Mouse (Mus musculus): ENCODE data around the gene Lrrn4cl. TPM values are rescaled to one million over a fixed set of nuclear protein-coding genes. Genes with fewer than 3 reads are reported as not detected.
"Not testable (repeated sequence)": the region's sequence is repeated elsewhere in the genome, so short reads cannot be mapped to it uniquely, and the experiment has no call there.

Lrrn4cl gene
- polyA plus RNA-seq, 1 experiment = 0.25 TPM

- H3K4me3 ChIP-seq = no peak within 1 kb of the TSS
- TF ChIP-seq TCF3 (IDR thresholded peaks at IDR 0.05; ENCODE audit: insufficient read length, low read depth) (no peak), CEBPB (IDR thresholded peaks at IDR 0.05; ENCODE audit: insufficient read depth, poor library complexity, severe bottlenecking) (no peak), TCF12 (IDR thresholded peaks at IDR 0.05; ENCODE audit: insufficient read depth, poor library complexity, severe bottlenecking) (no peak), POLR2A (IDR thresholded peaks at IDR 0.05; ENCODE audit: insufficient read length, low read depth) (no peak), POLR2AphosphoS2 (IDR thresholded peaks at IDR 0.05; ENCODE audit: insufficient read length, low read depth) (no peak), REST (IDR thresholded peaks at IDR 0.05; ENCODE audit: insufficient read depth, insufficient read length) (no peak), USF1 (IDR thresholded peaks at IDR 0.05; ENCODE audit: low read depth) (no peak), E2F4 (IDR thresholded peaks at IDR 0.05; ENCODE audit: insufficient read depth) (no peak), MYOD1 (IDR thresholded peaks at IDR 0.05; ENCODE audit: control insufficient read depth in 1 of 3, insufficient read length in 2 of 3, low read depth in 2 of 3) (no peak), MAX (IDR thresholded peaks at IDR 0.05; ENCODE audit: low read depth) (no peak), SRF (IDR thresholded peaks at IDR 0.05; ENCODE audit: control insufficient read depth, insufficient read length, low read depth) (no peak), MYOG (IDR thresholded peaks at IDR 0.05; ENCODE audit: control insufficient read depth in 1 of 3, insufficient read depth in 1 of 3, insufficient read length in 2 of 3, low read depth in 2 of 3) (no peak)
- H3ac ChIP-seq (ENCODE audit: control insufficient read depth, insufficient read length) = no peak within 1 kb of the TSS
- no peak within 1 kb of the TSS for H3K4me2 ChIP-seq (ENCODE audit: low read depth)
- peaks cover 7% of the 10 kb centered on the region for H3K79me2 ChIP-seq (ENCODE audit: control insufficient read depth, insufficient read depth)
- H3K36me3 ChIP-seq (ENCODE audit: control insufficient read depth, insufficient read depth) = peaks cover 82% of the 10 kb centered on the region
- H3K27me3 ChIP-seq (ENCODE audit: control insufficient read depth, insufficient read depth, insufficient read length) = no peaks in the 10 kb centered on the region
These were observed 20.9 kb upstream of the Lrrn4cl start, which contains the start of gene AC129217.1 for GRCm38 (mm10) chr19:8829660-8830059. AC129217.1 (plus strand) TSS chr19:8829773.

GRCm38 (mm10) chr19:8830664-8831063, 19.9 kb upstream of the Lrrn4cl start:
- Histone ChIP-seq H3K36me3 (ENCODE audit: control insufficient read depth, insufficient read depth) (peaks cover 82% of the 10 kb centered on the region), H3K4me2 (ENCODE audit: low read depth) (no peak overlapping the region), H3K4me3 (no peak overlapping the region), H3K27me3 (ENCODE audit: control insufficient read depth, insufficient read depth, insufficient read length) (no peaks in the 10 kb centered on the region), H3ac (ENCODE audit: control insufficient read depth, insufficient read length) (no peak overlapping the region), H3K79me2 (ENCODE audit: control insufficient read depth, insufficient read depth) (peaks cover 3% of the 10 kb centered on the region)
- TF ChIP-seq TCF3 (IDR thresholded peaks at IDR 0.05; ENCODE audit: insufficient read length, low read depth) = no peak
- no peak for TF ChIP-seq POLR2A (IDR thresholded peaks at IDR 0.05; ENCODE audit: insufficient read length, low read depth)
- TF ChIP-seq MYOD1 (IDR thresholded peaks at IDR 0.05; ENCODE audit: control insufficient read depth in 1 of 3, insufficient read length in 2 of 3, low read depth in 2 of 3) = no peak
- TF ChIP-seq MYOG (IDR thresholded peaks at IDR 0.05; ENCODE audit: control insufficient read depth in 1 of 3, insufficient read depth in 1 of 3, insufficient read length in 2 of 3, low read depth in 2 of 3) = no peak
- TF ChIP-seq MAX (IDR thresholded peaks at IDR 0.05; ENCODE audit: low read depth) = no peak

GRCm38 (mm10) chr19:8831262-8831661, 19.3 kb upstream of the Lrrn4cl start:
- Histone ChIP-seq H3K27me3 (ENCODE audit: control insufficient read depth, insufficient read depth, insufficient read length) (no peaks in the 10 kb centered on the region), H3ac (ENCODE audit: control insufficient read depth, insufficient read length) (no peak overlapping the region), H3K4me3 (no peak overlapping the region), H3K36me3 (ENCODE audit: control insufficient read depth, insufficient read depth) (peaks cover 82% of the 10 kb centered on the region), H3K4me2 (ENCODE audit: low read depth) (no peak overlapping the region), H3K79me2 (ENCODE audit: control insufficient read depth, insufficient read depth) (no peaks in the 10 kb centered on the region)
- TF ChIP-seq TCF12 (IDR thresholded peaks at IDR 0.05; ENCODE audit: insufficient read depth, poor library complexity, severe bottlenecking) (no peak), E2F4 (IDR thresholded peaks at IDR 0.05; ENCODE audit: insufficient read depth) (no peak), MYOD1 (IDR thresholded peaks at IDR 0.05; ENCODE audit: control insufficient read depth in 1 of 3, insufficient read length in 2 of 3, low read depth in 2 of 3) (no peak), POLR2AphosphoS2 (IDR thresholded peaks at IDR 0.05; ENCODE audit: insufficient read length, low read depth) (no peak), TCF3 (IDR thresholded peaks at IDR 0.05; ENCODE audit: insufficient read length, low read depth) (no peak), CEBPB (IDR thresholded peaks at IDR 0.05; ENCODE audit: insufficient read depth, poor library complexity, severe bottlenecking) (no peak), SRF (IDR thresholded peaks at IDR 0.05; ENCODE audit: control insufficient read depth, insufficient read length, low read depth) (no peak), MAX (IDR thresholded peaks at IDR 0.05; ENCODE audit: low read depth) (no peak), POLR2A (IDR thresholded peaks at IDR 0.05; ENCODE audit: insufficient read length, low read depth) (no peak), MYOG (IDR thresholded peaks at IDR 0.05; ENCODE audit: control insufficient read depth in 1 of 3, insufficient read depth in 1 of 3, insufficient read length in 2 of 3, low read depth in 2 of 3) (no peak), REST (IDR thresholded peaks at IDR 0.05; ENCODE audit: insufficient read depth, insufficient read length) (no peak)

- TF ChIP-seq MYOG (IDR thresholded peaks at IDR 0.05; ENCODE audit: control insufficient read depth in 1 of 3, insufficient read depth in 1 of 3, insufficient read length in 2 of 3, low read depth in 2 of 3) (no peak), POLR2AphosphoS2 (IDR thresholded peaks at IDR 0.05; ENCODE audit: insufficient read length, low read depth) (peak; percentile 9), MAX (IDR thresholded peaks at IDR 0.05; ENCODE audit: low read depth) (no peak), TCF3 (IDR thresholded peaks at IDR 0.05; ENCODE audit: insufficient read length, low read depth) (no peak), POLR2A (IDR thresholded peaks at IDR 0.05; ENCODE audit: insufficient read length, low read depth) (no peak)
- no peak overlapping the region for H3K4me3 ChIP-seq
- H3K79me2 ChIP-seq (ENCODE audit: control insufficient read depth, insufficient read depth) = no peaks in the 10 kb centered on the region
- H3K36me3 ChIP-seq (ENCODE audit: control insufficient read depth, insufficient read depth) = peaks cover 65% of the 10 kb centered on the region
- no peak overlapping the region for H3K4me2 ChIP-seq (ENCODE audit: low read depth)
- H3K27me3 ChIP-seq (ENCODE audit: control insufficient read depth, insufficient read depth, insufficient read length) = no peaks in the 10 kb centered on the region
- no peak overlapping the region for H3ac ChIP-seq (ENCODE audit: control insufficient read depth, insufficient read length)
These were observed 17.6 kb upstream of the Lrrn4cl start for GRCm38 (mm10) chr19:8832971-8833370.

- not testable (repeated sequence) for H3K4me3 ChIP-seq; H3ac ChIP-seq (ENCODE audit: control insufficient read depth, insufficient read length); H3K79me2 ChIP-seq (ENCODE audit: control insufficient read depth, insufficient read depth); H3K27me3 ChIP-seq (ENCODE audit: control insufficient read depth, insufficient read depth, insufficient read length); H3K4me2 ChIP-seq (ENCODE audit: low read depth)
- H3K36me3 ChIP-seq (ENCODE audit: control insufficient read depth, insufficient read depth) = peaks cover 42% of the 10 kb centered on the region
These were observed 14.2 kb upstream of the Lrrn4cl start for GRCm38 (mm10) chr19:8836327-8836726.

Measured in myocyte (in vitro differentiated cells).